Mouse (Mus musculus): ENCODE measurements around the gene Fam53b.

DNA sequence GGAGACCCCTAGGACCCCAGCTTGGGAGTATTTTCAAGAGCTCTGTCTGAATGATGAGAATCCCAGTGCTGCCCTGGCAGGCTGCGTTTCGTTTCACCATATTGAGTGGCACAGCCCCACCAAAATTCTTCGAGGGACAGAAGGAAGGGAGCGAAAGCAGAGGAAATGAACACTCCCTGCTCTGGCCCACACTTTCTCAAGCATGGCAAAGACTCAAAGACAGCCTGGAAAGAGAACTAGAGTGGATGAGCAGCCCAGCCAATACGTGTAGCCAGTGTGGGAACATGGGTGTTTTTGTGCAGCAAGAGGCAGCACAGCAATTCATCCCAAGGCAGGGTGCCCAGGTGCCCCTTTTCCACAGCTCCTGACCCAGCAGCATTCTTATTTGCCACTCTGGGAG lies 70.8 kb downstream of the Fam53b start:
- TF ChIP-seq CTCF (IDR thresholded peaks at IDR 0.05; ENCODE audit: insufficient read depth, low read length) (no peak), POLR2A (IDR thresholded peaks at IDR 0.05; ENCODE audit: borderline replicate concordance, extremely low read depth, low read depth, low read length) (no peak)

Data from lung, adult 2 months (tissue).